Mouse (Mus musculus): ENCODE measurements at regions not wholly inside any gene's neighbourhood (a gene's known extent, or its start where the extent isn't known, plus 50 kb on each side); places are given as distances from the start of the nearest gene placed in this dataset.

DNA sequence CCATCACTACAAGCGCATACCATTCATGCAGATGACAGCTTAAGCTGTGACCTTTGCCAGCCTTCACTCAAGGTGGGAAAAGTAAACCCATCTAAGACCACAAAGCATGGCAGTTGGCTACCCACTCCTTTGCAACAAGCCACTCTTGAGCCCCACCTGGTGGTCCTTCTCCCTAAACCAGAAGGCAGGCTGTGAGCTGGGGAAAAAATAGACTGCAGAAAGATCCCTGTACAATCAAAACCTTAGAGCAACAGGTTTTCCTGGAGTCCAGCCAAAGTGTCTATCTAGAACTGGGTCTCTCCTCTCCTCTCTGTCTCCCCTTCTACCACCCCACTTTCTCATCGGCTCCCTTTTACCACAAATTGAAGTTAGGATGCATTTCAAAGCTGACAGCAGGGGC lies 407.2 kb downstream of the Pdcd6ip start:
- TF ChIP-seq TCF12 (IDR thresholded peaks at IDR 0.05; ENCODE audit: insufficient read depth, poor library complexity, severe bottlenecking), result no peak
- TF ChIP-seq POLR2A (IDR thresholded peaks at IDR 0.05; ENCODE audit: insufficient read length, low read depth), result no peak
- TF ChIP-seq SRF (IDR thresholded peaks at IDR 0.05; ENCODE audit: control insufficient read depth, insufficient read length, low read depth), result no peak
- TF ChIP-seq TCF3 (IDR thresholded peaks at IDR 0.05; ENCODE audit: insufficient read length, low read depth), result no peak
- TF ChIP-seq POLR2AphosphoS2 (IDR thresholded peaks at IDR 0.05; ENCODE audit: insufficient read length, low read depth), result no peak
- TF ChIP-seq MAX (IDR thresholded peaks at IDR 0.05; ENCODE audit: low read depth), result no peak
- no peak for TF ChIP-seq CEBPB (IDR thresholded peaks at IDR 0.05; ENCODE audit: insufficient read depth, poor library complexity, severe bottlenecking)
- no peak for TF ChIP-seq E2F4 (IDR thresholded peaks at IDR 0.05; ENCODE audit: insufficient read depth)
- no peak for TF ChIP-seq MYOG (IDR thresholded peaks at IDR 0.05; ENCODE audit: control insufficient read depth in 1 of 3, insufficient read depth in 1 of 3, insufficient read length in 2 of 3, low read depth in 2 of 3)
- no peak for TF ChIP-seq USF1 (IDR thresholded peaks at IDR 0.05; ENCODE audit: low read depth)

Data from myocyte (in vitro differentiated cells).